Mouse (Mus musculus) myocyte (in vitro differentiated cells): Measurements from ENCODE around the gene C1qtnf6.

Source experiments
- MYOG ChIP-seq, 3 experiments: IDR thresholded peaks; one replicate each; pipeline ENCODE4 v1.6.1; 2011; ENCODE audit warnings: control low read depth in 2 of 3, low read depth in 2 of 3, mild to moderate bottlenecking in 2 of 3; ENCODE audit not compliant: insufficient read length in 2 of 3, control insufficient read depth in 1 of 3, insufficient read depth in 1 of 3
- POLR2A ChIP-seq: IDR thresholded peaks from one replicate; pipeline ENCODE4 v1.6.1; 2011; ENCODE audit warnings: low read depth, mild to moderate bottlenecking, control low read depth, moderate library complexity; ENCODE audit not compliant: insufficient read length
- POLR2AphosphoS2 ChIP-seq: IDR thresholded peaks from one replicate; pipeline ENCODE4 v1.6.1; 2011; ENCODE audit warnings: low read depth, control low read depth; ENCODE audit not compliant: insufficient read length
- TCF12 ChIP-seq: IDR thresholded peaks from one replicate; pipeline ENCODE4 v1.6.1; 2011; ENCODE audit warnings: mild to moderate bottlenecking, control low read depth; ENCODE audit not compliant: poor library complexity, insufficient read depth, severe bottlenecking

DNA sequence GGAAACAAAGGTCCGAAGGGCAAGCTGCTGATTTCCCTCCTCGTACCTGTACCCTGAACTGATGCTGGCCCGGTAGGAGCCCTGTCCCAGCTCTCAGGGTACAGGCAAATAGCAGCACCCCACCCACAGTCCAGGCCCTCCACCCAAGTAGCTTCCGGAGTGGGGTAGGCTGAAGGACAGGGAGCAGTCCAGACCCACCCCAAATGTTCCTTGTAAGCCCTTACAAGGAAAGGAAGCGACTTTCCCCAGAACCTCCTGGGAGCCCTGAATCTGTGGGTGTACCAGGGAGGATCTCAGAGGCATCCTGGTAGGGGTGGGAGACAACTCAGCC is 41.0 kb upstream of the C1qtnf6 start:
- TF ChIP-seq TCF12 (no peak), MYOG (IDR thresholded peaks at IDR 0.05; ENCODE audit: control insufficient read depth in 1 of 3, insufficient read depth in 1 of 3, insufficient read length in 2 of 3, low read depth in 2 of 3) (no peak), POLR2A (no peak), POLR2AphosphoS2 (no peak)
